Mouse (Mus musculus): ENCODE results near the gene Gimap4. TPM values are rescaled to one million over a fixed set of nuclear protein-coding genes. Genes with fewer than 3 reads are reported as not detected.
A peak's percentile ranks its signal among the peaks of the same experiment; 100 is the strongest.

Gimap4 gene
- polyA plus RNA-seq, 1 experiment = 44.3 TPM

DNA sequence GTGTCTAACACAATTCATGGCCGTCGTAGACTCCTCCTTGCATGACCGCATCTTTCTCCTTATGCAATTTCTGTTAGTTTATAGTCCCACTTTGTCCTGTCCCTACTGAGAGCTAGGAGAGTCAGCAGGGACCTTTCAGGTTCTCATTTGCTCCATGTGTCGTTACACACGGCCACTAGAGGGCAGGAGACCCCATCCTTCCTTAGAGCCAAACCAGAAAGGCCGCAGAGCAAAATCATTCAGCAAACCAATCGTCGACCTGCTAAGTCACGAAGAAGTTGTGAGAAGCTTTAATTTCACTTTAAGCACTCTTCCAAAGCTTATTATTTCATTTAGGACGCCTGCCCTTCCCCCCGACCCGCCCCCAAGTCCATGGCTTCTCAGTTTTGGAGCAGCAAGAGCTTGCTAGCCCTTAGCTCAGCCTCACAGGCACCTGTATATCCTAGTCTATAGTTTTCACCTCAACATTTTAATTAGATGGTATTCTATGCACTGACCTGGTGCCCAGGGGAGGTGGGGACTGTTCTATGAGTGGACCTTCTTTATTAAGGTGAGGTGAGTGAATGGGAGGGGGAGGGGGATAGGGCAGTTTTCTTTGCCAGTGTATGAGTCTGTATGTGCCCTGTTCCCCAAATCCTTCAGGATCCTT lies 38.6 kb upstream of the Gimap4 start:
- peaks cover 10% of the 10 kb centered on the region for H3K4me1 ChIP-seq (ENCODE audit: control insufficient read depth, insufficient read depth, low read length)
- DNase-seq = peak; percentile 87
- no peak overlapping the region for H3K4me3 ChIP-seq (ENCODE audit: insufficient read depth, low read depth, low read length)
- H3K36me3 ChIP-seq (ENCODE audit: control insufficient read depth, insufficient read depth, low read length) = no peaks in the 10 kb centered on the region; the same call in 1 of the 2 replicates
- H3K27me3 ChIP-seq (replicated peaks; ENCODE audit: control insufficient read depth, insufficient read depth, low read length) = no peaks in the 10 kb centered on the region
- WGBS = 6% methylated on average over 12 of the region's 12 CpGs
- H3K27ac ChIP-seq (ENCODE audit: insufficient read depth, low read depth, low read length) = peak overlapping the region; percentile 7; the same call in 1 of the 2 replicates
- no peak for TF ChIP-seq POLR2A (IDR thresholded peaks at IDR 0.05; ENCODE audit: low read depth, low read length)
- TF ChIP-seq CTCF (conservative IDR thresholded peaks at IDR 0.05; ENCODE audit: insufficient read depth, insufficient read length, low read depth, low read length) = peak; percentile 94

- H3K4me1 ChIP-seq (ENCODE audit: control insufficient read depth, insufficient read depth, low read length) = peaks cover 10% of the 10 kb centered on the region
- no peak for DNase-seq
- no peak overlapping the region for H3K27ac ChIP-seq (ENCODE audit: insufficient read depth, low read depth, low read length)
- H3K4me3 ChIP-seq (ENCODE audit: insufficient read depth, low read depth, low read length) = no peak overlapping the region
- H3K27me3 ChIP-seq (replicated peaks; ENCODE audit: control insufficient read depth, insufficient read depth, low read length) = no peaks in the 10 kb centered on the region
- H3K36me3 ChIP-seq (ENCODE audit: control insufficient read depth, insufficient read depth, low read length) = no peaks in the 10 kb centered on the region; the same call in 1 of the 2 replicates
- TF ChIP-seq CTCF (conservative IDR thresholded peaks at IDR 0.05; ENCODE audit: insufficient read depth, insufficient read length, low read depth, low read length) (no peak), POLR2A (IDR thresholded peaks at IDR 0.05; ENCODE audit: low read depth, low read length) (no peak)
- WGBS = 83% methylated on average over 4 of the region's 4 CpGs
Measured at GRCm38 (mm10) chr6:48646309-48646690, 38.0 kb upstream of the Gimap4 start.

DNA sequence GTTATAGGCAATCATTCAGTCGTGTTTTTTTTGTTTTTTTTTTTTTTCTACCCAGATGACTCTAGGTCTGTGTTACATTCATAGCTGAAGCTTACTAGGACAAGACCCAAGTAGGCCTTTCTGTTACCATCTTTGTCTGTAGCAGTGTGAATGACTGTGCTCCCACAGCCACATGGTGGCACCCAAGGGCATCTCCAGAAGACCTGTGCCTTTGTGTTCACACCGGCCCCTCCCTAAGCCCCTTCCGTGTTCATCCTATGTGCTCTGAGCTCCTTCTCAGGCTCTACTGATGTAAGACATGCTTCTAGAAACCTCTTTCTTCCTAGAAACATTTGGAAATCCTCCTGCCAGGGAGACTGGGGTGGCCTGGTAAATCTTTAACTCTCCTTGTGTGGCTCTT lies 37.4 kb upstream of the Gimap4 start, which contains the start of gene Gimap8:
Gene Gimap8, plus strand, starts transcription at position 240 of the 400 bp plus-strand sequence.
- Histone ChIP-seq H3K4me3 (ENCODE audit: insufficient read depth, low read depth, low read length) (peak within 1 kb of the TSS; percentile 44; the same call in 1 of the 2 replicates), H3K4me1 (ENCODE audit: control insufficient read depth, insufficient read depth, low read length) (peaks cover 10% of the 10 kb centered on the region), H3K36me3 (ENCODE audit: control insufficient read depth, insufficient read depth, low read length) (no peaks in the 10 kb centered on the region; the same call in 1 of the 2 replicates), H3K27me3 (replicated peaks; ENCODE audit: control insufficient read depth, insufficient read depth, low read length) (no peaks in the 10 kb centered on the region), H3K27ac (ENCODE audit: insufficient read depth, low read depth, low read length) (peak within 1 kb of the TSS; percentile 58)
- peak; percentile 89 for DNase-seq
- peak; percentile 74 for TF ChIP-seq CTCF (conservative IDR thresholded peaks at IDR 0.05; ENCODE audit: insufficient read depth, insufficient read length, low read depth, low read length)
- TF ChIP-seq POLR2A (IDR thresholded peaks at IDR 0.05; ENCODE audit: low read depth, low read length) = no peak
- WGBS = 15% methylated on average over 3 of the region's 3 CpGs

GRCm38 (mm10) chr6:48647611-48648010 lies 36.7 kb upstream of the Gimap4 start:
- peak; percentile 48 for DNase-seq
- 59% methylated on average over 2 of the region's 2 CpGs for WGBS
- H3K27me3 ChIP-seq (replicated peaks; ENCODE audit: control insufficient read depth, insufficient read depth, low read length) = no peaks in the 10 kb centered on the region
- H3K36me3 ChIP-seq (ENCODE audit: control insufficient read depth, insufficient read depth, low read length) = no peaks in the 10 kb centered on the region; the same call in 1 of the 2 replicates
- peak overlapping the region; percentile 44; the same call in 1 of the 2 replicates for H3K4me3 ChIP-seq (ENCODE audit: insufficient read depth, low read depth, low read length)
- H3K27ac ChIP-seq (ENCODE audit: insufficient read depth, low read depth, low read length) = peak overlapping the region; percentile 58
- H3K4me1 ChIP-seq (ENCODE audit: control insufficient read depth, insufficient read depth, low read length) = peaks cover 10% of the 10 kb centered on the region
- TF ChIP-seq POLR2A (IDR thresholded peaks at IDR 0.05; ENCODE audit: low read depth, low read length) (no peak), CTCF (conservative IDR thresholded peaks at IDR 0.05; ENCODE audit: insufficient read depth, insufficient read length, low read depth, low read length) (no peak)

DNA sequence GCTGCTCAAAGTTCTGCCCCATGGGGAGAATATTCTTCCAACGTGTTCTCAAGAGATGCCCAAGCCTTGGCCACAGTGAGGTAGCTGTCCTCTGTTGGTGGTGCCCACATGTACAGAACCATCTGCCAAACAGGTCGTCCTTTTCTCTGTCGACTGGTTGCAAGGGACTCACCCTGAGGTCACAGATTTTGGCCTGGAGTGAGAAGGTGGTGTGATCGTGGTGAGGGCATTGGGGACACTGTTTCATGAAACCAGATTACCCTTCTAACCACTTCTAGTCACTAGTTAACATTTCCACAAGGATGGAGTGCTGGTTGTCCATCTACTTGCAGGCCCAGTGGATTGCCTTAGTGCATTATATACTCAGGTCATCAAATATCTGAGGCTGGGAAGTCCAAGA lies 35.6 kb upstream of the Gimap4 start:
- Histone ChIP-seq H3K4me1 (ENCODE audit: control insufficient read depth, insufficient read depth, low read length) (peaks cover 10% of the 10 kb centered on the region), H3K27ac (ENCODE audit: insufficient read depth, low read depth, low read length) (no peak overlapping the region), H3K27me3 (replicated peaks; ENCODE audit: control insufficient read depth, insufficient read depth, low read length) (no peaks in the 10 kb centered on the region), H3K4me3 (ENCODE audit: insufficient read depth, low read depth, low read length) (no peak overlapping the region), H3K36me3 (ENCODE audit: control insufficient read depth, insufficient read depth, low read length) (no peaks in the 10 kb centered on the region; the same call in 1 of the 2 replicates)
- TF ChIP-seq CTCF (conservative IDR thresholded peaks at IDR 0.05; ENCODE audit: insufficient read depth, insufficient read length, low read depth, low read length) = no peak
- TF ChIP-seq POLR2A (IDR thresholded peaks at IDR 0.05; ENCODE audit: low read depth, low read length) = no peak
- DNase-seq = peak; percentile 80
- 77% methylated on average over 4 of the region's 4 CpGs for WGBS

DNA sequence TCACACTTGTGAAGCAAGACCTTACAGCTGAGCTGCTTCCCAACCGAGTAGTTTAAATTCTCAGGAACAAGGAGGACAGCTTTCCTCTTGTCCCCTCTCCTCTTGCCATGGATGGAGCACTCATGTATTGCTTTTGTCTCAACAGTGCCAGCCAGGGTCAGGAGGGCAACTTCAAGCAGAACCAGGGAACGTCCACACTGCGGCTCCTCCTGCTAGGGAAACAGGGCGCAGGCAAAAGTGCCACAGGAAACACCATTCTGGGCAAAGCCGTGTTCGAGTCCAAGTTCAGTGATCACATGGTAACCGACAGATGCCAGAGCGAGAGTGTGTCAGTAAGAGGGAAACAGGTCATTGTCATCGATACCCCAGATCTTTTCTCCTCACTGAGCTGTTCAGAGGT lies 34.3 kb upstream of the Gimap4 start:
- DNase-seq = peak; percentile 49
- Histone ChIP-seq H3K36me3 (ENCODE audit: control insufficient read depth, insufficient read depth, low read length) (no peaks in the 10 kb centered on the region; the same call in 1 of the 2 replicates), H3K27ac (ENCODE audit: insufficient read depth, low read depth, low read length) (no peak overlapping the region), H3K4me1 (ENCODE audit: control insufficient read depth, insufficient read depth, low read length) (peaks cover 10% of the 10 kb centered on the region), H3K4me3 (ENCODE audit: insufficient read depth, low read depth, low read length) (no peak overlapping the region), H3K27me3 (replicated peaks; ENCODE audit: control insufficient read depth, insufficient read depth, low read length) (no peaks in the 10 kb centered on the region)
- TF ChIP-seq POLR2A (IDR thresholded peaks at IDR 0.05; ENCODE audit: low read depth, low read length) (no peak), CTCF (conservative IDR thresholded peaks at IDR 0.05; ENCODE audit: insufficient read depth, insufficient read length, low read depth, low read length) (no peak)
- 78% methylated on average over 9 of the region's 9 CpGs for WGBS

- WGBS = 60% methylated on average over 5 of the region's 5 CpGs
- Histone ChIP-seq H3K4me1 (ENCODE audit: control insufficient read depth, insufficient read depth, low read length) (no peaks in the 10 kb centered on the region), H3K36me3 (ENCODE audit: control insufficient read depth, insufficient read depth, low read length) (no peaks in the 10 kb centered on the region), H3K4me3 (ENCODE audit: insufficient read depth, low read depth, low read length) (no peak overlapping the region), H3K27me3 (replicated peaks; ENCODE audit: control insufficient read depth, insufficient read depth, low read length) (no peaks in the 10 kb centered on the region), H3K27ac (ENCODE audit: insufficient read depth, low read depth, low read length) (no peak overlapping the region)
- TF ChIP-seq CTCF (conservative IDR thresholded peaks at IDR 0.05; ENCODE audit: insufficient read depth, insufficient read length, low read depth, low read length) (no peak), POLR2A (IDR thresholded peaks at IDR 0.05; ENCODE audit: low read depth, low read length) (no peak)
- DNase-seq = no peak
Measured at GRCm38 (mm10) chr6:48658721-48659120, 25.6 kb upstream of the Gimap4 start.

All from kidney, adult 2 months (tissue).